Mouse (Mus musculus): ENCODE data around the gene Il17a. TPM values are rescaled to one million over a fixed set of nuclear protein-coding genes. Genes with fewer than 3 reads are reported as not detected.

Gene Il17a
- total RNA-seq, 2 experiments from 2014 or later = not detected

Small RNAs within 50 kb of the gene (microRNA-seq; reads per million reads assigned to microRNA genes)
- gene Mir133b = 94.0 reads per million, percentile 50 among the genes with 10 or more reads in this experiment

Other genes starting within 250 kb of the Il17a start
- gene Pkhd1, start 112.8 kb upstream of the Il17a start, total RNA-seq (2021) = 1 to 10 TPM; 1.0 to 1.3 TPM
- not detected for gene Il17f, start 59.7 kb downstream of the Il17a start, total RNA-seq (2021)
- 10 to 100 TPM; 36.4 to 37.5 TPM for gene Mcm3, start 89.4 kb downstream of the Il17a start, total RNA-seq (2021)
- gene Paqr8, start 159.7 kb downstream of the Il17a start, total RNA-seq (2021) = 1 to 10 TPM; 2.5 to 3.0 TPM
- gene Efhc1, start 220.7 kb downstream of the Il17a start, total RNA-seq (2021) = 1 to 10 TPM; 2.9 to 5.0 TPM